Mouse (Mus musculus) NIH3T3 (cell line): ENCODE measurements around the gene Ube2d1.

Source experiments
- DNase-seq: peaks from one replicate; pipeline ENCODE4 v3.0.0-alpha.2; 2012; ENCODE audit warnings: low read depth

Ube2d1 gene

GRCm38 (mm10) chr10:71284511-71285125 lies 444 bp downstream of the Ube2d1 start:
- peak; percentile 36 for DNase-seq

GRCm38 (mm10) chr10:71284131-71284510 lies 941 bp downstream of the Ube2d1 start:
- DNase-seq: no peak

DNA sequence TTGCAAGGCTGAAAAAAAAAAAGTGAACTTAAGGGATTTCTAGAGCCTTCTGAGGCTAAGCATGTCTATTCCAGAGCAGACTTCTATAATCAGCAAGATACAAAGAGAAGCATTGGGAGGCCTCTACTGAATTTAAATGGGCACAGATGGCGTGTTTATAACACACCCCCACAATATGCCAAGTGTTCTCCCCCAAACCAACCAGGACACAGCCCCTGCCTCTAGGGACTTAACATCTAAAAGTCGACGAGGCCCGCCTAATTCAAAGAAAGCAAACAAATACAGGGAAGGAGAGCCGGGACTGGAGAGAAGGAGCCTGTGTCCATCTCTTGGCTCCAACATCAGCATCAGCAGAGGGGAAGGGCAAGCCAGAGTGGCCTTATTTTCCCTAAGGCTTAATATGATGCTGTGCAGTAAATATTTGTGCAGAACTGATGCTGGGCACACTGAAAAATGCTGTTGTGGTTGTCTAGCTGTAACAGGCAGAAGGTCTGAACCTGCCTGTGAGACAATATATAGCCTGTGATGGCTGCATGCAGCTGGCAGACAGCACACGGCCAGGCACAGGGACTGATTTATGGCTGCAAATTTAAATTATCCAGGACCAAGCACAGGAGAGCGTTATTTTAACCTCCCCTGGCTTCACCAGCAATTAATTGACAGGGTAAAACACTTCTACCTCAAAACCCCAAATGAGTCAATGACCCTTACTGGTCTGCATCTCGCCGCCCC lies 11.9 kb downstream of the Ube2d1 start:
- DNase-seq: no peak

DNA sequence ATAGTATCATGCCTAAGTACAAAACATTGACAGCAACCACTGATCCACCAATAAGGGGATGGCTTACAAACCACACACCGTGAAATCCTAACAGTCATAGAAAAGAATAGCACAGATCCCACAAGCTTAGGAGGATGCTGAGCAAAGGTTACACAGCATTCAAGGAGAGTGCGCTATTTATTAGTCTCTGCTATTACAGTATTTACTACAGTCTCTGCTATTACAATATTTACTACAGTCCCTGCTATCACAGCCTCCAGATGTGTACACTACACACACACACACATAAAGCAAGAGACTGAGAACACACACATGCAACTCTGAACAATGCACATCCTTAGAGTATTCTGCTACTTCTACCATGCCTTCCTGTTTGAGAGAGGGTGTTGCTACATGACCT lies 17.1 kb downstream of the Ube2d1 start:
- DNase-seq: no peak

- DNase-seq: no peak
Measured at GRCm38 (mm10) chr10:71267511-71267910, 17.6 kb downstream of the Ube2d1 start.

DNA sequence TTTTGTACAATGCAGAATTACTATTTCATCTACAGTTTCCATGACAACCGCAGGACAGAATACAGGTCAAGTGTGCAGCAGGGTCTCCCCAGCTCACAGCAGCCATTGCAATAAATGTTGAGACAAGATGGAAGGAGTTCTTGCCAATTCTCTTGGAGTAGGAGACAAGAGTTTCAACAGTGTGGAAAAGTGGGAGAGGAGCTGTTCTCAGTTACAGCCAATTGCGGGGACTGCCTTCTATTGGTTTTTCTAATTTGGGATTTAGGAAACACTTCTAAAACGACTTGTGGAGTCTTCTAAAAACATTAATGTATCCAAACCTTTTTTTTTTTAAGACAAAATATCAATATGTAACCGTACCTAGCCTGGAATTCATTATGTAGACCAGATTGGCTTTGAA lies 20.0 kb downstream of the Ube2d1 start:
- DNase-seq: no peak

GRCm38 (mm10) chr10:71261637-71262036 lies 23.4 kb downstream of the Ube2d1 start:
- no peak for DNase-seq

DNA sequence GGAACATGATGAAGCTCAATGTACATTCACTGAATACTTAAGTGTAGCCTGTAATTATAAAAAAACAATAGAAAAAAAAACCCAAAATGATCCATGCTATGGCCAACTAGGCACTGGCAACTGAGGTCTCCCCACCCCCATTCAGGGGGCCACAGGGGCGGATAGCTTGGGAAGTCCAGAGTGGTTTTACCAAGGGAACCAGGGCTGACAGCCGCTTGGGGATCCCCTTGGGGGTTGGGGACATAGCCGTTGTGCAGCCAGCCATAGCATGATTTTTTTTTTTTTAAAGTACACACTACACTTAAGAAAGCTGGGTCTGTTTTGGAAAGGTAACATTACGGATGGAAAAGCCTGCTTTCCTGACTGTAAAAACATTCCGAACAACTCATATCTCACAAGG lies 26.1 kb downstream of the Ube2d1 start:
- no peak for DNase-seq

DNA sequence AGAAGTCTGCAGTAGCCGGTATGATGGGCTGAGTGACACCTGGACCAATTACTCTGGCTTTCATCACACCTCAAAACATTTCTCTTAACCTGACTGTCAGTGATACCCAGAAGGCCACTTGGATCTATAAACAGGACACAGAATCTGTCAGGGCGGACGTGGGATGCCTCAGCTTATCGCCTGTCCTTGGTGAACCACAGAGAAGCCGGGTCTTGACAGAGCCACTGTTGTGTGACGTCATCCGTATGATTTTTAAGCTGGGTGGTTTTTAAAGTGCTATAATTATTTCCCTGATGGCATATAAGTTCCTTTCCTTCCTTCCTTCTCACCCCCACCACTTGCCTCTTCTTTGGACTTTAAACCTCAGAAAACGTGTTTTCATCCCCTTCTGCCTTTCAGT lies 26.5 kb downstream of the Ube2d1 start:
- no peak for DNase-seq

DNA sequence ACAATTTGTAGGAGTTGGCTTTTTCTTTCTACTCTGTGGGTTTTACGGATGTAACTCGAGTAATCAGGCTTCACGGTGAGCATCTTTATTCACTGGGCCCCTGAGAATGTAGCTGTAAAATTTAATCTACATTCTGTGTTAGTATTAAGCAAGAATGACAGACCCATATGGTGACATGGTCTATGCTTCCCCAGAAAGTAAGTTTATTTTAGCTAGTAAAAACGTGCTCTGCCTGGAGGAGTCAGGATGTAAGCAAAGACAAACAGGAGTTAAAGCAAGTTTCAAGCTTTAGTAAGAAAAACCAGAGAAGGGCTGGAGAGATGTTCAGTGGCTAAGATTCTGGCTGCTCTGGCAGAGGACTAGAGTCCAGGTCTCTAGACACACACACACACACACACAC lies 31.9 kb downstream of the Ube2d1 start:
- no peak for DNase-seq

DNA sequence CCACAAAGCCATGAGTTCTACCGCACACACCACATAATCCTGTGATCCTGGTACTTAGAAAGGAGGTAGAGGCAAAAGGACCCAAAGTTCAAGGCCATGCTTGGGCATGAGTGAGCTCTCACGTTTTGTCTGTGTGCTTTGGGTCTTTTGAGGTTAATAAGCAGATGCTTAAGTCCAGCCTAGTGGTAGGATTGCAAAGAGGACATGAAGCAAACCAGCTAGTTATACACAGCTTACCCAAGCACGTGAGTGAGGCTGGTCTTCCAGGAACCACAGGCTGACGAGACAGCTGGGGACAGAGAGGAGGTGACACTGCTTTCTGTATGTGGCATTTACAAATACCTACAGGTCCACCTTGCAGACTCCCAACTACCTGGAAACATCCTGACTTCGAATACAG lies 32.6 kb downstream of the Ube2d1 start:
- DNase-seq: no peak

GRCm38 (mm10) chr10:71251846-71252245 lies 33.2 kb downstream of the Ube2d1 start:
- no peak for DNase-seq

DNA sequence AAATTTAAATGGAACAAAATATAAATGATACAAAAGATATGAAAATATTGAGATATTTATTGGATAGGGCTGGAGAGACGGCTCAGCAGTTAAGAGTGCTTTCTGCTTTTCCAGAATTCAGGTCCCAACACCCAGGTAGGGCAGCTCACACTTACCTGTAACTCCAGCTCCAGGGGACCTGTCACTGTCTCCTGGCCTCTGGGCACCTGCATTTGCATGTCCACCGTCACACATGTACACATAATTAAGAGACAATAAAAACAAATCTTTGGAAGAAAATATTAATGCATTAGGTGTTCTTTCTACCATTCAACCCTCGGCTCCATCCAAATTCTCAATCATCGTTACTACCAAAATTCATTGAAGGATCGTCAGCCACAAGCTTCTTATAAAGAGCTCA lies 33.8 kb downstream of the Ube2d1 start:
- DNase-seq: no peak

- DNase-seq: peak; percentile 38
Measured at GRCm38 (mm10) chr10:71250472-71250871, 34.6 kb downstream of the Ube2d1 start.

DNA sequence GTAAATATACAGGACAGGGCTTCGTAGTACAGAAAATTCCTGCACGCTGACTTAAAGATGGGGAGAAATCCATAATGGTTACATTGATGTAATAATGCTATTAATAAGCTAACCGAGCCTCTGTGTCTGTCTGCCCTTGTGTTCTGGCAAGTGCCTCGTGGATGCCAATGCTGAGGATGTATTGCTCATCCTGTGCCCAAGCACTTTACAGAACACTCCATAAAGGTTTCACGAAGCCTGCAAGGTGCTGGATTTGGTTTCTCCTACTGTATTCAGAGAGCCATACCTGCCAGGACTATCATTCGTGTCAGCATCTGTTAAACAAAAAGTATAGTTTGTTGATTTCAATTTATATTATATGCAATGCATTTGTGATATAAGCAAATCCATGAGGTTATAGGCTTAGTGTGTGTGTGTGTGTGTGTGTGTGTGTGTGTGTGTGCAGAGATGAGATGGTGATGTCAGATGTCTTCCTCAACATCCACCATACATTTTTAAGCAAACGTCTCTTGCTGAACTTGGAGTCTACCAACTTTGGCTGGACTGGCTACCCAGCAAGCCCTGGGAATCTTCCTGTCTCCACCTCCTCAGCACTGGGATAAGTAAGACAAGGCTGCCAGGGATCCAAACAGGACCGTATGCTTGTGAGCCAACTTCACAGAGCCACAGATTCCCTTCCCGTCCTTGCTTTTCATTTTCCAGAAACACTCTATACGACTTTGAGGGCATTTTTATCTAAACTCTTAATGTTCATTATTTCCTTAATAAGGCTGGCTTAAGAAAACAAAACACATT lies 35.8 kb downstream of the Ube2d1 start:
- no peak for DNase-seq

DNA sequence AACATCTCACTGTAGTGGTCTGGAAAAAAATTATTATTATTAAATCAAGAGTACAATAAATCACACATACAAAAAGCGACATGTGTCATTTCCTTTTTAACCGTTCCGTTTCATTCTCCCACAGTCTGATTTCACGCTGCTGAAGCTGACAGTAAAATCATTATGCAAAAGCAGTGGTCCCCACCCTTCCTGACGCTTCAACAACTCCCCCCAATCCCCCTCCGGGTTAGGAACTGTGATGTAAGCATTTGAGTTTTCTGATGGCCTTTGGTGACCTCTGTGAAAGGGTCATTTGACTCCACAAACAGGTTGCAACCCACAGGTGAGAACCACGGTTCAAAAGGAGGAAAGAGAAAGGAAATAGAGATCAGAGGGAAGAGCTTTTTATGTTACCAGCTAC lies 38.1 kb downstream of the Ube2d1 start:
- no peak for DNase-seq

DNA sequence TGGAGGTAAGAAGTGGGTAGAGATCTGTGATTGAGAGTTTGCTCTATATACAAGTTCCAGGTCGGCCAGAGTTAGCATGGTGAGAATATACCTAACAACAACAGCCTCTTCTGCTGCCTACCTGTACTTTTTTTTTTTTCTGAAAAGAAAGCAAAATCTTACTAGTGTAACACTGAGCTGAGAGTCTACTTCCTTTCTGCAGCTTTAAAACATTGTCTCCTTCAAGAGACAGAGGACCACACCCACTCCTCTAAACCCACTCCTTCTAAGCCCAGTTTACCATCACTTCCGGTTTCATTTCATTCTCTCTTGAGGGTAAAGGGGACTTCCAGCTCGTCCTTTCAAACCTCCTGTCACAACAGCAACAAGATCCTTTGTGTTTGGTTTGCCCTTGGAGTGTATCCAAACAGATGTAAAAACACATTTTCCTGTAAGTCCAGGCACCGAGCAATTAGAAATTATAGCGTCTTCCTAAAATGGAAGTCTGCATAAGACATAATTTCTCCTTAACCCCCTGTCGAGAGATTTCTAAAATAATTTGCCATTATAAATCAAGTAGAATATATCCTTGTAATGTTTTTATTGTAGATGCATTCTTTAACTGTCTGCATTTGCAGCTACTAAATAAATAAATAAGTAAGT lies 45.5 kb downstream of the Ube2d1 start:
- peak; percentile 19 for DNase-seq

GRCm38 (mm10) chr10:71238240-71238554 lies 46.9 kb downstream of the Ube2d1 start, which contains the start of gene Tfam:
TSS of gene Tfam (minus strand) at chr10:71238280.
- DNase-seq: no peak

DNA sequence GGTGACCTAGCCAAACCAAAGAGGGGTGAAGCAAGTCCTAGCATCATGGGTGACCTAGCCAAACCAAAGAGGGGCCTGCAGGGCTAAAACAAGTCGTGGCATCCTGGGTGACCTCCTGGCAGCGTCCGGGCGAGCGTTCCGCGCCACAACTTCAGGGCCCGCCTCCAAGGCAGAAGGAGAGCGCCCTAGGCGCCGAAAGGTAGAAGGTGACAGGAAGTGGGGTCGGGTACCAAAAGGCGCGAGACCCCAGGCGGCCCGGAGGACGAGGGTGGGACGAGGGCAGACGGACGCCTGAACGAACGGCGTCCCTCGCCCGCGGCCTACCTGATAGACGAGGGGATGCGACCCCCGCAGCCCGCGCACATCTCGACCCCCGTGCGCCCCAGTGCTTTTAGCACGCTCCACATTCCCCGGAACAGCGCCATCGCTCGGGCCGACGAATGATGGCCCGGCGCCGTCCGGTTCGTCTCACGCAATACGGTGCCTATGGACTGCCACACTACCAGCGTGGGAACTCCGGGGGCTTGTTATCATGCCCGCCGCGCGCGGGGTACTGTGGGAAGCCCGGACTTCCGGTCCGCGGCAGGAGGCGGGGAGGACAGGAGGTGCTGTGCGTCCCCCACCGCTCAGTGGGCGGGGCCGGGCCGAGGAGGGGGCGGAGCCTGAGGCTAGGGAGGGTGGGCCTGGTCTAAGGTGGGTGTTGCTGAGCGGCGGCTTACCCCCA lies 47.4 kb downstream of the Ube2d1 start:
- peak; percentile 98 for DNase-seq

GRCm38 (mm10) chr10:71234071-71234470 lies 51.0 kb downstream of the Ube2d1 start:
- no peak for DNase-seq

- DNase-seq: peak; percentile 88
Measured at GRCm38 (mm10) chr10:71225894-71226293, 59.2 kb downstream of the Ube2d1 start.

DNA sequence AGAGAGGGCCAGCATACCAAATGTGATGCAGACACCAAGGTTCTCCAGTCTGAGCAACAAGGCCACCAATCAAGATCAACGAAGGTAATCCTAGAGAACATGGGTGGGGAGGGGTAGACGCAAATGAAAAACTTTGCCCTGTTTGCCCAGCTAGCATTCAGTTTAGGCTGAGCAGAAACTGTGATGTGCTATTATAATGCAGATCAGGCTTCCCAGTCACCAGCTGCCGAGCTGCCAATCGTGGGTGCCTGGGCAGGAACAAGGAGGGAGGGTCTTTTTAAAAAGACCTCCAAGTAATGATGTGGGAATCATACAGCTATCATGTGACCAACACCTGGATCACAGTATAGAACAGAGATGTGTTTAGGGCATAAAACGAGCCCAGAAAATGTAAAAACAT lies 62.0 kb downstream of the Ube2d1 start:
- DNase-seq: no peak
